Mouse (Mus musculus) liver, embryonic 15.5 days (tissue): ENCODE results near the gene Mettl26. TPM values are rescaled to one million over a fixed set of nuclear protein-coding genes. Genes with fewer than 3 reads are reported as not detected.

Experiments
- ATAC-seq: fragments of 200-750 bp; cut with Nextera tagmentation; 2 replicates; pipeline ENCODE4 v1.8.0; 2017; ENCODE audit warnings: moderate number of reproducible peaks, mild to moderate bottlenecking, moderate library complexity; ENCODE audit not compliant: insufficient read depth
- H3K27ac ChIP-seq: fragments of 300-500 bp; sonication (generic); replicated peaks from 2 replicates; pipeline ENCODE4 v1.5.1; 2015; ENCODE audit warnings: mild to moderate bottlenecking, inconsistent platforms
- H3K27me3 ChIP-seq: fragments of 300-500 bp; sonication (generic); 2 replicates; pipeline ENCODE4 v1.6.1; 2015; ENCODE audit warnings: mild to moderate bottlenecking, inconsistent platforms
- H3K36me3 ChIP-seq: fragments of 300-500 bp; sonication (generic); replicated peaks from 2 replicates; pipeline ENCODE4 v1.6.1; 2015; ENCODE audit warnings: moderate library complexity, mild to moderate bottlenecking, inconsistent platforms
- H3K4me1 ChIP-seq: fragments of 300-500 bp; sonication (generic); replicated peaks from 2 replicates; pipeline ENCODE4 v1.6.1; 2015; ENCODE audit warnings: inconsistent platforms
- H3K4me2 ChIP-seq: fragments of 300-500 bp; sonication (generic); 2 replicates; pipeline ENCODE4 v1.6.1; 2015; ENCODE audit warnings: moderate library complexity, mild to moderate bottlenecking, inconsistent platforms
- H3K4me3 ChIP-seq: fragments of 300-500 bp; sonication (generic); replicated peaks from 2 replicates; pipeline ENCODE4 v1.5.1; 2015; ENCODE audit warnings: mild to moderate bottlenecking, inconsistent platforms
- H3K9ac ChIP-seq: fragments of 300-500 bp; sonication (generic); 2 replicates; pipeline ENCODE4 v1.6.1; 2015; ENCODE audit warnings: moderate library complexity, mild to moderate bottlenecking, inconsistent platforms
- H3K9me3 ChIP-seq: fragments of 300-500 bp; sonication (generic); replicated peaks from 2 replicates; pipeline ENCODE4 v1.6.1; 2016; ENCODE audit warnings: inconsistent platforms
- whole genome bisulfite sequencing: fragments of 180-500 bp; shearing (Covaris S2); methylation state at CpG from one replicate; pipeline ENCODE4 v1.1.7; 2015; ENCODE audit warnings: mixed read lengths; ENCODE audit not compliant: insufficient replicate concordance; 5-methylcytosine and 5-hydroxymethylcytosine counted together
- polyA plus RNA-seq: library from polyadenylated mRNA; unstranded; fragments of >200 nt; fragmentation: Nextera tagmentation; extraction: Ambion mirVana; gene quantifications from 2 replicates; pipeline ENCODE4 v1.2.1, GENCODE M21; 2015

The Mettl26 gene
- polyA plus RNA-seq, 1 experiment from 2014 or later, result 46.4 TPM

DNA sequence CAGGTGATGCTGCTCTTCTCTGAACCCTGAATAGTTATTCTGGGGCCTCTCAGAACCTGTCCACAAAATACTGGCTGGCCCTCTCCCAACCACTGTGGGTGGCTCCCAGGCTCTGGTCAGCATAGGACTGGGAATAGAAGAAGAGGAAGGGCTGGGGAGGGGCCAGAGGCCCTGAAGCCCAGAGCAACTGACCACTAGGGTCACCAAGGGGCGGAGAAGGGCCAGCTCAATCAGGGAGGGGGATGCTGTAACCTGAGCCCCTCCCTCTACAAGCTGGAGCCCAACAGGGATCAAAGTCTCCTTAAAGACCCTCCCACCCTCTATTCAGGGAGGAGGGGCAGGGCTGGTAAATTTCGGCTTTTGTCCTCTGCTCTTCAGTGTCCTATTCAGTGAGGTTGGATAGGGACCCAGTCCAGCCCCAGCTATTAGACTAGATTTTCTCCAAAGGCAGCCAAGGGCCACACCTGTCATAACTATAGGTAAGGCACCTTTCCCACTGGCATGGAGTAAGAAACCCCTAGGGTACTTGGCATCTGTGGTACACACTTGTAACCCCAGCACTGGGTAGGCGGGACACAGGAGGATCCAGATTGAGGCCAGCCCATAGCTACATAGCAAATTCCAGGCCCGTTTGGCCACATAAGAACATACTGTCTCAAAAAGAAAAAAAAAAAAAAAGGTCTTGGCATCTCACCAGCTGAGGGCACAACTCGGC lies 5.5 kb downstream of the Mettl26 start, which contains the start of gene Wfikkn1:
Wfikkn1 (minus strand) TSS at position 663 of the 715 bp plus-strand sequence.
- Histone ChIP-seq H3K27ac (peak within 1 kb of the TSS; percentile 14; the same call in 1 of the 2 replicates), H3K4me3 (no peak within 1 kb of the TSS), H3K4me2 (no peak within 1 kb of the TSS), H3K4me1 (peaks cover 67% of the 10 kb centered on the region), H3K36me3 (peaks cover 38% of the 10 kb centered on the region), H3K27me3 (no peaks in the 10 kb centered on the region), H3K9me3 (no peaks in the 10 kb centered on the region), H3K9ac (no peak within 1 kb of the TSS)
- peak; percentile 14; the same call in 1 of the 2 replicates for ATAC-seq
- 55% methylated on average over 5 of the region's 5 CpGs for WGBS

DNA sequence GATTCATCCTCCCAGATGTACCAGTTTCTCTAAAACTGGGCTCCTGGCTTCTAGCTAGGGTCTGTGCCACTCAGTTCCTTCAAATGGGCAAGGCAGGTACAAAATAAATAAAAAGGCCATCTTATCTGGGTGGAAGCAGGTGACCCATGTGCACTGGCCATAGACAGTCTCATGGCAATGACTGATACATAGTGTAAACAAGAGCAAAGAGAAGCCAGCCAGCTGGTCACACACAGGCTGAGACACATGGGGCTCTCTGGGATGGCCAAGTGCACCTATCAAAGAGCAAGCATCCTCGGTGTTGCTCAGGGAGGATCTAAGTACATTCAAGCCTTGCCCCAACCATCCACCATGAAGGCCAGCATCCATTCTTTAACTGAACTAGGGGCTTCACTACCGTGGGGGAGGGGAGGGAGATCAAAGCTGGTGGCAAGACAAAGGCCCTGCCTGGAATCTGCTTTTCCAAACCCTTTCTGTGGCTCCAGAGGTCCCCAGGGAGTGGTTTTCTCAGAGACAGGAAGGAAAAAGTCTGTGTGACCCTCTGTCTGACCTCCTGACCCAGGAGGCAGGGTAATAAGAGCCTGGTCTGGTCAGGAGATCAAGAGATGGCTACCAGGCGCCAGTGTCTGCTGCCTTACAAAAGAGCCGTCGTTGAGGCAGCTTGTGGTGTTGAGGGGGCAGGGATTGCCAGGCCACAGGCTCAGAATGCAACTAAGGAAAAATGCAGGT lies 6.2 kb downstream of the Mettl26 start:
- H3K36me3 ChIP-seq, result peaks cover 38% of the 10 kb centered on the region
- no peak overlapping the region for H3K4me3 ChIP-seq
- peaks cover 63% of the 10 kb centered on the region for H3K4me1 ChIP-seq
- peak overlapping the region; percentile 14; the same call in 1 of the 2 replicates for H3K27ac ChIP-seq
- 35% methylated on average over 5 of the region's 5 CpGs for WGBS
- ATAC-seq, result no peak
- H3K9ac ChIP-seq, result no peak overlapping the region
- H3K9me3 ChIP-seq, result no peaks in the 10 kb centered on the region
- no peak overlapping the region for H3K4me2 ChIP-seq
- no peaks in the 10 kb centered on the region for H3K27me3 ChIP-seq

DNA sequence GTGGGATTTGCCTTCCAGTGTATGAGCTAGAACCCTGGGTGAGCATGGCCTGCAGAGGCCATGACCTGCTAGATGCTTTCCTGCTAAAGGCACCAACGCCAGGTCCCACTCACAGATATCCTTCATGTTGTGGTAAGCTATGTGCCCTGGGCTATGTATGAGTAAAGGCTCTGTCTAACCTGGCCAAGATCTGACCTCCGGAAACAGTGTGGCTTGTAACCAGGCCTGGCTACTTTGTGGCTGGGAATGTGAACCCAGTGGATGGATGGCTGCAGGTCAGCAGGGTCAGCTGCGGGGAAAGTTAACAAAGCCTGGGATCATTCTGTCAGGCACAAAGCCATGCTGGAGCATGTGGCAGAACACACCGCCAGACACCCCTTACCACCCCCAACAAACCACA lies 6.8 kb downstream of the Mettl26 start:
- ATAC-seq, result no peak
- no peak overlapping the region for H3K4me3 ChIP-seq
- H3K36me3 ChIP-seq, result peaks cover 38% of the 10 kb centered on the region
- H3K9ac ChIP-seq, result no peak overlapping the region
- H3K4me1 ChIP-seq, result peaks cover 60% of the 10 kb centered on the region
- no peaks in the 10 kb centered on the region for H3K9me3 ChIP-seq
- H3K27me3 ChIP-seq, result no peaks in the 10 kb centered on the region
- WGBS, result 64% methylated on average over 4 of the region's 4 CpGs
- H3K4me2 ChIP-seq, result no peak overlapping the region
- no peak overlapping the region; the same call in 1 of the 2 replicates for H3K27ac ChIP-seq

DNA sequence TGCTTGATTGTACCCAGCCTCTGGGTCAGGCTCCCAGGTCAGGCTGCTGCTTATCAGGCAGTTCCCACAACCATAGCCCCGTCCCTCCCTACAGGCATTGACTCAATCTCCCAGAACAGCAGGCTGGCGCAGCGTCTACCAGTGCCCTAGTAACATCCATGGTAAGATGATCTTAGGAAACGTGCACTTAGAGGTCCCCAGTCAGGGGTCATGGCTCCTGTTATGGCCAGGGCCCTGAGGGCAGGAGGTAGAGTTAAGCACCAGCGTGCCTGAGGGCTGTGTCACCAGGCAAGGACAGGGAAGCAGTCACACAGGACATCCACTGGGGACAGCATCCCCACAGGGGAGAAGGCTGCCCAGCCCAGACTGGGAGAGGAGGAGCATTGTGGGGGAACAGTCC lies 7.4 kb downstream of the Mettl26 start:
- Histone ChIP-seq H3K4me3 (no peak overlapping the region), H3K36me3 (peaks cover 38% of the 10 kb centered on the region), H3K9ac (no peak overlapping the region), H3K4me2 (no peak overlapping the region), H3K27ac (no peak overlapping the region), H3K4me1 (peaks cover 58% of the 10 kb centered on the region), H3K27me3 (no peaks in the 10 kb centered on the region), H3K9me3 (no peaks in the 10 kb centered on the region)
- 28% methylated on average over 5 of the region's 5 CpGs for whole genome bisulfite sequencing
- ATAC-seq, result 0 out of 2 replicates have a peak, but pooled peaks have one; percentile 14

DNA sequence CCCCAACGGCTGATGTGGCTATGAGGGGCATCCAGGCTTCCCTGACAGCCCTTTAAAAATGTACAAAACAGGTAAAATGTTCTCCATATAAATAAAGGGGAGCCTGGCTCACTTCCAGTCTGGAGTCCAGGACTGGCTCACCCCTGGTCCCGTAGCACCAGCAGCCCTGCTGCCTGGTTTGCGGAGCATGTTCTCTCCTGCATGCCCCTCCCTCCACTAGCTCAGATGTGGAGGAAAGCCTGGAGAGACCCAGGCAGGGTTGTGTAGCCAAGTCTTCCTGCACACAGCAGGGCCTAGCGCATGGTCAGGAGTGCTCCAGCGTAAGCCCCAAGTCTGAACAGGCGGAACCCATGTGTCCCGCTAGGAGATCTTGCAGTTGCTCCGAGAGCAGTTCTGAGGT lies 8.4 kb downstream of the Mettl26 start:
- 87% methylated on average over 8 of the region's 8 CpGs for WGBS

DNA sequence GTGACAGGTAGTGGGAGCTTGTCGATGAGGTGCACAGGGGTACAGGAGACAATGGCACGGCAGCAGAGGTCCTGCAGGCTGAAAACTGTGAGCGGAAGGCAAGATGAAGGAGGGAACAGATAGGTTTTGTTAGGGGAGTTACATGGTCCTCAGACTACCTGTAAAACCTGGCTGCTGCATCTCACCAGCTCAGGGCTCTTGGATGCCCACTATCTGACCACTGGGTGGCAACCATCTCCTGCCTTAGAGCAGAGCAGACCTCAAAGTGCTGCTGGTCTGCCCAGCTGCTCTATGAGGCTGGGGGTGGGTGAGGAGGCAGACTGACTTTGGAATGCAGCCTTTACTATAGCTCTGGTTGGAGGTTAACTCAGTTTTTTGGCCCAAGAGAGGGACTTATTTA lies 8.9 kb downstream of the Mettl26 start:
- no peak overlapping the region for H3K4me2 ChIP-seq
- no peaks in the 10 kb centered on the region for H3K9me3 ChIP-seq
- H3K4me1 ChIP-seq, result peaks cover 51% of the 10 kb centered on the region
- H3K36me3 ChIP-seq, result peaks cover 36% of the 10 kb centered on the region
- no peak overlapping the region for H3K9ac ChIP-seq
- H3K27ac ChIP-seq, result no peak overlapping the region
- H3K27me3 ChIP-seq, result no peaks in the 10 kb centered on the region
- WGBS, result 82% methylated on average over 3 of the region's 3 CpGs
- H3K4me3 ChIP-seq, result no peak overlapping the region
- no peak for ATAC-seq

More for the DNA sequence above, 8.4 kb downstream of the Mettl26 start:
- peaks cover 37% of the 10 kb centered on the region for H3K36me3 ChIP-seq
- no peak overlapping the region for H3K4me2 ChIP-seq
- no peak overlapping the region for H3K4me3 ChIP-seq
- ATAC-seq, result no peak
- H3K27me3 ChIP-seq, result no peaks in the 10 kb centered on the region
- peaks cover 52% of the 10 kb centered on the region for H3K4me1 ChIP-seq
- no peak overlapping the region for H3K9ac ChIP-seq
- no peaks in the 10 kb centered on the region for H3K9me3 ChIP-seq
- no peak overlapping the region for H3K27ac ChIP-seq

DNA sequence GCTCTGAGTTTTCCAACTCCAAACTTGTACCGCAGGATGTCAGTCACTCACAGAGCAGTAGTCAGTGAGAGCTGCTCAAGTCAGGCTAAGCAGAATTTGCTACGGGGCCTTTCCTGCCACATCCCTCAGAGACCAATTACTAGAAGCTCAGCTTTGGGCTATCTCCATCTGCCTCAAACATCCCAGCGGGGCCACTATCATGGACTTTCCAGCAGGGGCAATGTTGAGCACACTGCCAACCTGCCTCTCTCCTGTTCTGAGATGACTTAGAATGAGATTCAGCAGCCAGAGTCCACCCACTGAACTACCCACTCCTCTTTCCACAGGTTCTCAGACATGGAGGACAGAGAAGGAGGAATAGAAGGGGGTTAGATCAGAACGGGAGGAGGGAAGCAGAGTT lies 10.8 kb downstream of the Mettl26 start:
- no peaks in the 10 kb centered on the region for H3K27me3 ChIP-seq
- no peak overlapping the region for H3K9ac ChIP-seq
- ATAC-seq, result no peak
- H3K9me3 ChIP-seq, result no peaks in the 10 kb centered on the region
- H3K4me1 ChIP-seq, result peaks cover 40% of the 10 kb centered on the region
- no peak overlapping the region for H3K4me2 ChIP-seq
- H3K27ac ChIP-seq, result no peak overlapping the region
- WGBS, result 51% methylated on average over 4 of the region's 4 CpGs
- peaks cover 28% of the 10 kb centered on the region; the same call in 1 of the 2 replicates for H3K36me3 ChIP-seq
- H3K4me3 ChIP-seq, result no peak overlapping the region

DNA sequence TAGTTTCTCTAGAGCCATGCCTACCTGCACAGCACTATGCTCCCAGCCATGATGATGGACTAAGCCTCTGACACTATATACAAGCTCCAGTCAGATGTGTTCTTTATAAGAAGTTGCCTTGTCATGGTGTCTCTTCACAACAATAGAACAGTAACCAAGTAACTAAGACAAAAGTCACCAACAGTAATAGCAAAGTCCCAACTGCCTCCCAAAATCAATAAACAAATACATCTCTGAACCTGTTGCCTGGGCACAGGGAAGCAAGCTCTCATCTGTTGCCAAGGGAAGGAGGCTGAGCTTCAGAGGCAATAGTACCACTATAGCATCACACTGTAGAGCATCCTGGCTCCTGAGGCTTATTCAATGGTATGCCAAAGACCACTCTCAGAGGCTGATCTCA lies 11.9 kb downstream of the Mettl26 start:
- peaks cover 28% of the 10 kb centered on the region for H3K4me1 ChIP-seq
- H3K27ac ChIP-seq, result no peak overlapping the region
- no peaks in the 10 kb centered on the region for H3K27me3 ChIP-seq
- H3K4me3 ChIP-seq, result no peak overlapping the region
- H3K4me2 ChIP-seq, result no peak overlapping the region
- no peak overlapping the region for H3K9ac ChIP-seq
- no peaks in the 10 kb centered on the region for H3K9me3 ChIP-seq
- no peak for ATAC-seq
- H3K36me3 ChIP-seq, result peaks cover 28% of the 10 kb centered on the region; the same call in 1 of the 2 replicates

DNA sequence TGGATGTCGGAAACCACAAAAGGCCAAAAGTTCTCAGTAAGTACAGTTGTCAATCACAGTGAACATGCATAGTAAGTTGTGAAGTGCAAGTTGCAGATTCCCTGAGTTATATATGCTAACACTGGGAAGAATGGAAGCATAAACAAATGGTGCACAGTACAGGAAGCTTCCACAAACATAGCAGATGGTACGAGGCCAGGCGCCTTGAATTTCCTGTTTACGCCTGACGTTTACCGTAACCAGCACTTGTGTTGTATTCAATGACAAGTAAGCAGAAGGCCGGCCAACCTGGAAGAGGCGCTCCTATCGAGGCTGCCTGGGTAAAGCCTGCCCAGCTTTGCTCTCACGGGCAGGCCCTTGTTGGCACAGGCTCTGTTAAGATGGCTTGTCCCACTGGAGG lies 12.6 kb downstream of the Mettl26 start:
- no peak overlapping the region for H3K27ac ChIP-seq
- WGBS, result 71% methylated on average over 10 of the region's 10 CpGs
- no peaks in the 10 kb centered on the region for H3K27me3 ChIP-seq
- H3K4me2 ChIP-seq, result no peak overlapping the region
- peaks cover 22% of the 10 kb centered on the region for H3K4me1 ChIP-seq
- peaks cover 28% of the 10 kb centered on the region; the same call in 1 of the 2 replicates for H3K36me3 ChIP-seq
- no peak overlapping the region for H3K9ac ChIP-seq
- H3K9me3 ChIP-seq, result no peaks in the 10 kb centered on the region
- no peak overlapping the region for H3K4me3 ChIP-seq
- no peak for ATAC-seq

DNA sequence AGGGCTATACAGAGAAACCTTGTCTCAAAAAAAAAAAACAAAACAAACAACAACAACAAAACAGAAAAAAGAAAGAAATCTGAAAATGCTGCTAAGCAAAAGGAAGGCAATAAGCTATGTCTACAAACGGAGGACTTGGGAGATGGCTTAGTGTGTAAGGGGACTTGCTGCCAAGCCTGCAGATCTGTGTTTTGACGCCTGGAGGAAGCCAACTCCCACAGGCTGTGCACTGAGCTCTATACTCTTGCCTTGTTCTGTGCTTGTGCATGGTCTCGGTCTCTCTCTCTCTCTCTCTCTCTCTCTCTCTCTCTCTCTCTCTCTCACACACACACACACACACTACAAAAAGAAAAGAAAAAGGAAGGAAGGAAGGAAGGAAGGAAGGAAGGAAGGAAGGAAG lies 14.0 kb downstream of the Mettl26 start:
- Histone ChIP-seq H3K9me3 (no peaks in the 10 kb centered on the region), H3K9ac (no peak overlapping the region), H3K4me1 (peaks cover 15% of the 10 kb centered on the region), H3K4me2 (no peak overlapping the region), H3K36me3 (peaks cover 19% of the 10 kb centered on the region; the same call in 1 of the 2 replicates), H3K4me3 (no peak overlapping the region), H3K27me3 (no peaks in the 10 kb centered on the region), H3K27ac (no peak overlapping the region)
- WGBS, result 68% methylated on average over 3 of the region's 3 CpGs
- no peak for ATAC-seq

DNA sequence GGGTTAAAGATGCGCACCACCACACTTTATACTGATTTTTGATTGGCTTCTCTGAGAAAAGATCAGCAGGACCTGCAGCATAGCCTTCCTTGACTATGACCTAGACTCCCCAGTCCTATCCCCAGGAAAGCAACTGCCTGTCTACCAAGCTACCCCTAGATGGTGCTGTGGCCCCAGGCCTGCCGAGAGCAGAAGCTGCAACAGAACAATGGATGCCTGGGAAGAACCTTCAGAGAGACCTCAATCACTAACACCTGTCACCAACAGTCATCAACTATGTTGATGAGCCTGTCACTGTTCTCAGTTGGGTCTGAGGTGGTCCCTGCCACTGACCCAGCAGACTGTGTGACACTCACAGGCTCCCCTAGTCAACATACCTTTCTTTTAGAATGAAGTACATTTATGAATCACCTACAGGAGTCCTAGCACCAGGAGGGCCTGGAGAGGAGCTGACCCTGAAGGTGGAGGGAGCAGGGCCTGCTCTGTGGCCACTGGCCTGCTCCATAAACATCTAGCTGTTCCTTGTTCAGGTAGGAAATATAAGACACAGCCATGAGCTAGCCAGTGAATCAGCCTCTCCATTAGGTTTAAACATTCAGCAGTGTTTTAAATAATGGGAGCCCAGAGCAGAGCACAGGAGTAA lies 19.2 kb downstream of the Mettl26 start:
- Histone ChIP-seq H3K27me3 (no peaks in the 10 kb centered on the region), H3K4me1 (peaks cover 5% of the 10 kb centered on the region; the same call in 1 of the 2 replicates), H3K9me3 (no peaks in the 10 kb centered on the region), H3K4me3 (no peak overlapping the region), H3K36me3 (no peaks in the 10 kb centered on the region), H3K9ac (no peak overlapping the region), H3K4me2 (no peak overlapping the region), H3K27ac (no peak overlapping the region)
- WGBS, result 21% methylated on average over 2 of the region's 2 CpGs
- no peak for ATAC-seq
